Mouse (Mus musculus) CD4-positive, CD25-positive, alpha-beta regulatory T cell, adult 2 months (primary cell): ENCODE measurements around the gene Ccdc105.
A peak's percentile ranks its signal among the peaks of the same experiment; 100 is the strongest.

Source experiments
- DNase-seq: peaks from one replicate; pipeline ENCODE4 v3.0.0-alpha.2; 2012; ENCODE audit warnings: low read depth, low spot score

Gene Ccdc105

DNA sequence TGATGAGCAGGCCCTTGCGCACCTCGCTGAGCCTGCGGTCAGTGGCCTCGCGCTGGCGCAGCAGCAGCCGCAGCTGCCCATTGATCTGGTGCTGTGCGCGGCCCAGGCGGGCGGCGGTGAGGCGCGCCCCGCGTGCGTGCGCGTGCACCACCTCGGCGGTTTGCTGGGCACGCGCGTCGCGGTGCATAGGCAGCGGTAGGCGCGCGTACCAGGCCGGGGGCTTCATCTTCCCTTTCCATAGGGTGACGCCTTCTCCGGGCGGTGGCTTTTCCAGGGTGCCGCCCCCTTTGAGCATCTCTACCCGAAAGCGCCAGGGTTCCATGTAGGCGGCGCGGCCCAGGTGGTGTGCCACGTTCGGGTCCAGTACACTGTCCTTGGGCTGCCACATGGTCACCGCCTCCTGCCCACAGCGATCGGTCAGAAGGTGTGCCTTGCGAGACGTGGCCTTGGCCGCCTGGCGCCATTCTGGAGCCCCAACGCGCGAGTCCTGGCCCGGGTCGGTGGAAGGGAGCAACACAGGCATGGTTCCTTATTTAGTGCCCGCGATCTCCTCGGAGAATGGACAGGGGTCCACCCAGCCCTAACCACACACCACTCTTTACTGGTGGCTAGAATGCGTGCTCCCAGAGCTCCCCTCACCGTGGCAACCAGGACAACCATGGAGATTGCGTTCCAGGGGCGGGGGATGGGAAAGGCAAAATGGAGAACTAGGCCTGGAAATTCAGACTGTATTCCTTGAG lies at the start of gene Ccdc105:
Ccdc105 (minus strand) TSS at position 614 of the 740 bp plus-strand sequence.
- no peak for DNase-seq

DNA sequence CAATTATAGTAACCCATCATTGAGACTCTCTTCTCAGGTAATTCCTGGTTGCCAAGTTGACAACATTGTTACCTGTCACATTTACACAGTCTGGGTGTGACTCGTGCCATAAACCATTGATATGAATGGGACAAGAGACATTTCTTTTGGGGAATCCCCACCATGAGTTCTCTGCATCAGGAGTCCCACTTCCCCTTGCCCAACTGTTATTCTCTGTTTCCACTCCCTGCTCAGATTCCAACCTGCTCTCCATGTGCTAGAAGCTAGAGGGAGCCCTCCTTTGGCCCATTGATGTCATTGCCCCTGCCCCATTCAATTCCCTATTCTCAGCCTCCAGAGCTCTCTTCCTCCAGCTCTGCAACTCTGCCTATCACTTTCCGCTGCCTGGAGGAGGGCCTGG lies 48.6 kb upstream of the Ccdc105 start:
- DNase-seq = no peak

DNA sequence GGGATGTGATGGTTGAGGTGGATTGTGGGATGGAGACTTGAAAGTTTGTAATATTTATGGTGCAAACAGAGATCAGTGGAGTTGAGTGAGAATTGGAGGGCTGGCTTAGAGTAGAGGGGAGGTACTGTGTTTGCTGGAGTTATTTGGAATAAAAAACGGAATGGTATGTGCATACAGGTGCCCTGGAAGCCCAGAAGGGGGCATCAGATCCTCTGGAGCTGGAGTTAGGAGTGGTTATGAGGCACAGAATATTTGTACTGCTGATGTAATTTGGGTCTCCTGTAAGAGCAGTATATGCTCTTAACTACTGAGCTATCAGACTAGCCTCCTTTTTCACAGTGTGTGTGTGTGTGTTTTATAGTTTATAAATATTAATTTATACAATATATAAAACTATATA lies 37.7 kb upstream of the Ccdc105 start:
- DNase-seq = no peak

DNA sequence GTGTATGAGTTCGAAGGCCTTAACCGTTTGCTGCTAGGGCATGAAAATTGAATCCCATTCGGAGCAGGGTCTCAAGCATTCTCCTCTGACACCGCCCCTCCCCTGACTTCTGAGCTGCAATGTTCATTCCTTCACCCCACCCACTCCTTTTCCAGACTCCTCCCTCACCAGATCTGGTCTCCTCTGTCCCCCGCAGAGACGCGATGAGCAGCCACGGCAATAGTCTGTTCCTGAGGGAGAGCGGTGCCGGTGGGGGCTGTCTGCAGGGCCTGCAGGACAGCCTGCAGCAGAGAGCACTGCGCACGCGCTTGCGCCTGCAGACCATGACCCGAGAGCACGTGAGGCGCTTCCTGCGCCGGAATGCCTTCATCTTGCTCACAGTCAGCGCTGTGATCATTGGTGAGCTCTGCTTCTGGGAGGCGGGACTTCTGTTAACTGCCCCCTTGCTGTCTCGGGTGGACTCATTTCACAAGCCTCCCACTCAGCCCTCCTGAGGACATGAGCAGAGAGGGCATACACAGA lies 34.8 kb upstream of the Ccdc105 start:
- peak; percentile 1 for DNase-seq

DNA sequence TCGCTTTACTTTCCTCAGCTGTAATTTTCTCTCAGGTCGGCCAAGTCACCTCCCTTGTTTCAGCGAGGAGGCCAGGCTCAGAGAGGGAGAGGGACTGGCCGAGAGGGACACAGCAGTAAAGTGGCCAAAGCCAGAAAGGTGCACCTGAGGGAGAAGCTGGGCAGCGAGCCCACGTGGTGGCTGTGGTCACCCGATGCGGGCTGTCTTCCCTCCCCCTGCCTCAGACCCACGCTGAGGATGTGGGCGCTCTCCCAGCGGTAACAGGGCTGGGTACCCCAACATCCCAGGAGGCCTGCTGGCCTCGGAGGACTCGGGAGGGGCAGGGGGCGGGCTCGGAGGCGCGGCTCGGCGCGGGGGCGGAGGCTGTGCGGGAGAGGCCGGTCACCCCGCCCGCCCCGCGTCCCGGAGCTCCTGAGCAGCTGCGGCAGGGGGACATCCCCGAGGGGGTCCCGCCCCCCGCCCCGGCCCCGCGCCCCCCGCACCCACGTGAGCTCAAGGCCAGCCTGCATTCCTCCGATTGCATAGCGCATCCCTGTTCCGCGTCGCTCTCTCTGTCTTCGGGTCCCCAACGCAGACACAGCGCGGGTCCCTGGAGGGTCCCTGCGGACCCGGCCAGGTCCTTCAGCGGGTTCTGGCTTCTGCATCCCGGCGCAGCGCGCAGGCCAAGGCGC lies 27.3 kb upstream of the Ccdc105 start, which contains the start of gene Slc1a6:
Slc1a6 (plus strand) TSS at position 516 of the 671 bp plus-strand sequence.
- DNase-seq = peak; percentile 1

DNA sequence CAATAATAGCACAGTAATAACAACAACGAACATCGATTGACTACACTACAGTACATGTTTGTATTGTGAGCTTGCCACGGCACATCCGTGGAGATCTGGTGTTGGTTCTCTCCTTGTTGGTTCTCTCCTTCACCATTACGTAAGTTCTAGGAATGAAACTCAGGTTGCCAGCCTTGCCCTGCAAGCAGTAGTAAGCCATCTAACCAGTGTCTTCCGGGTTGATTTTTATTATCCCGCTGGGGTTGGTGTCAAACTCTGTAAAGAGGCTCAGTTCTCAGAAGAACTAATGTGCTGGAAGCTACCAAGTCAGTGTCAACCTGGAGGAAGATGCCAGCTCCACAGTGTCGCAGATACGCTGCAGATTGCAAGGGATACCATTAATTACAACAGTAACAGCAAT lies 26.7 kb upstream of the Ccdc105 start:
- no peak for DNase-seq

DNA sequence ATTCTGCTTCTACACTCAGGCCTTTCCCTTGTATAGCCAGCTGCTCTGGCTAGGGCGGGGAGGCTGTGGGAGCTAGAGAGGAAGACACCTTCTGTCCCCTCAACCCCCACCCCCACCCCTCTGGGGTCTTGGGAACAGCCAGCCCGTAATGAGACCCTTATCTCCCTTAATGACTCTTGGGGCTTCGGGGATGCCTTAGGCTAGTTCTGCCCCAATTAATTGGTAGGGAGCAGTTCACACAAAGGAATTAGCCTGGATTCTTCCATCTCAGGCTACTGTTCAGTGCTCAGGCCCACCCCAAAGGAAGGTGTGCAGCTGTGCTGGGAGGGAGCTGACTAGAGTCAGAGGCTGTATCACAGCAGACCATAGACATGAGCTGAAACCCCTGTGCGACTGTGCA lies 23.0 kb upstream of the Ccdc105 start:
- DNase-seq = no peak

DNA sequence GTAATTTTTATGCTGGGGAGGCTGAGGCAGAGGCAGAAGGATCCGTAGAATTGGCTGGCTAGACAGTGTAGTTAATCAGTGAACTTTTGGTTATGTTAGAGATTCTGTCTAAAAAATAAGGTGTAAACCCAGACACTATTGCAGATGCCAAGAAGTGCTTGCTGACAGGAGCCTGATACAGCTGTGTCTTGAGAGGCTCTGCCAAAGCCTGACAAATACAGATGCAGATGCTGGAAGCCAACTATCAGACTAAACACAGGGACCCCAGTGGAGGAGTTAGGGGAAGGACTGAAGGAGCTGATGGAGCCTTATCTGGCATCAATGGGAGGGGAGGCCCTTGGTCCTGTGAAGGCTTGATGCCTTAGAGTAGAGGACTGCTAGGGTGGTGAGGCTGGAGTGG lies 12.7 kb upstream of the Ccdc105 start:
- no peak for DNase-seq

DNA sequence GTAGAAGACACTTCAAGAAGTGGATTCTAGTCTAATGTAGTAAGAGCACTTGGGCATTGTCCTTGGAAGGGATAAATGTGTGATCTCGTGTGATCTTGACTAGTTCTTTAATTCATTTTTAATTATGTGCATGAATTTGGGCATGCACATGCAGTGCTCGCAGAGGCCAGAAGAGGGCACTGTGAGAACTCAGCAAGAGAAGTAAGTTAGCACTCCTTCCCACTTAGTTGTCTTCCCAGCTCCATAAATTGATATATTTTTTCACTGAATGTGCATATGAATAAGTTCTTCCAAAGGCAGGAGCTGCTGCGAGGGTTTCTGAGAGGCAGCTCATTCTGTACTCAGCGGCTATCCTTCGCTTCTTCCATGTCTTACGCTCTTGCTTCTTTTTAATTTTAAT lies 3.2 kb upstream of the Ccdc105 start:
- peak; percentile 58 for DNase-seq

DNA sequence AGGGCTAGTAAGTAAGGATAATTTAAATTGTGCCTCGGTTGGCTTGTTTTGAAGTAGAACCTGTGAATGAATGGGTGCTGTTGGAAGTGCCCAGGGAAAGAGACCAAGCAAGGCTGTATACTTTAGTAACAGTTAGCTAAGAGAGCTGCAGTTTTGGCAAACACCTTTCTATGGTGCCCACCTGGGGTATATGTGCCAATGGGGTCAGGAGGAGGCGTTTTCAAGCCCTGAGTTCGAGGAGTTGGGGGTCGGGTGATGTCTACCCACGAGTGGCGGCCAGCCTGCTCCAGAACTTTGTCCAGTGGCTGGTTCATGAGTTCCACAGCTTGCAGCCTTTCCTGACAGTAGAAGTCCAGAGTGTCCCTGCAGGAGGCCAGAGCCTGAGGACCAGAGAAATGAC lies 3.9 kb downstream of the Ccdc105 start:
- no peak for DNase-seq

DNA sequence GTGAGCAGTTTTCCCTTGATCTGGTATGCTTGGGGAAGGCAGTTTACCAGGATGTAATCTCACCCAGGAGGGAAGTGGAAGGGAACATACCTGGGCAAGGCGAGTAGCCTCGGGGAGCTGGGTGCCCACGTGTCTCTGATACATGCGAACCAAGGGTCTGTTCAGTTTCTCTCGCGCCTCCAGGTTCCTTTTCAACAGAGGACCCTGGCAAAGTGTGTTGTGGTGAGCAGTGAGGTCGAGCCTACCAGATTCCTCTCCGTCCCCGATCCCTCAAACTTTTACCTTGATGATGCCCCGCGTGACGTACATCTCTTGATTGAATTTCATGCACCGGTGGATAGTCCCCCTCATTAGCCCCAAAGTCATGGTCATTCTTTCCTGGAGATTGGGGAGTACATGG lies 4.7 kb downstream of the Ccdc105 start:
- DNase-seq = no peak

DNA sequence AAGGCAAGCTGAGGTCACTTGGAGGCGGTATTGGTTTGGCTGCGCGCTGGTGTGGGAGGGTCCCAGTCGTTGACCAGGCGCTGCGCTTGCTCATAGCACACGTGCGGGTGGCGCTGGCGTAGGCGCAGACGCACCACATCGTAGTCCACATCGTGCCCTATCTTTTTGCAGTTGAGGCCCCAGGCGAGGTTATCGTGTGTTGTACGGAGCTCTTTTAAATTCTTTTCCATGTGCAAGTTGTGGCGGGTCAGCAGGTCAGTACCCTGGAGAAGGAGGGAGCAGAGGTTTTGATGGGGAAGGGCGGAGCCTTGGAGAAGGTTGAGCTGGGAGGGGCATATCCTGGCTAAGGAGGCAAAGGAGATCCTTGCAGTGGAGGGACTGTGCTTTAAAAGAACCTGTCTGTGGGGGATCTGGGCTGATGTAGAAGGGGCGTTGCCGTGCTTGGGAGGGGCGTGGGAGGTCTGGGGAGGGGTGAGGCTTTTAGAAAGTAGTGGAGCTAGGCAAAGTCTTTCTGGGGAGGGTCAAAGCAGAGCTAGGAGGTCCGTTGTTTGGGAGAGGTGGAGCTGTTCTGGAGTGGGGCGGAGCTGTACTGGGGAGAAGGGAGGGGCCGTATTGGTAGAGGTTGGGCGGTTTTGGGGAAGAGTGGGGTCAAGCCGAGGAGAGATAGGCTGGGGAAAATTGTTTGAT lies 5.7 kb downstream of the Ccdc105 start:
- no peak for DNase-seq

DNA sequence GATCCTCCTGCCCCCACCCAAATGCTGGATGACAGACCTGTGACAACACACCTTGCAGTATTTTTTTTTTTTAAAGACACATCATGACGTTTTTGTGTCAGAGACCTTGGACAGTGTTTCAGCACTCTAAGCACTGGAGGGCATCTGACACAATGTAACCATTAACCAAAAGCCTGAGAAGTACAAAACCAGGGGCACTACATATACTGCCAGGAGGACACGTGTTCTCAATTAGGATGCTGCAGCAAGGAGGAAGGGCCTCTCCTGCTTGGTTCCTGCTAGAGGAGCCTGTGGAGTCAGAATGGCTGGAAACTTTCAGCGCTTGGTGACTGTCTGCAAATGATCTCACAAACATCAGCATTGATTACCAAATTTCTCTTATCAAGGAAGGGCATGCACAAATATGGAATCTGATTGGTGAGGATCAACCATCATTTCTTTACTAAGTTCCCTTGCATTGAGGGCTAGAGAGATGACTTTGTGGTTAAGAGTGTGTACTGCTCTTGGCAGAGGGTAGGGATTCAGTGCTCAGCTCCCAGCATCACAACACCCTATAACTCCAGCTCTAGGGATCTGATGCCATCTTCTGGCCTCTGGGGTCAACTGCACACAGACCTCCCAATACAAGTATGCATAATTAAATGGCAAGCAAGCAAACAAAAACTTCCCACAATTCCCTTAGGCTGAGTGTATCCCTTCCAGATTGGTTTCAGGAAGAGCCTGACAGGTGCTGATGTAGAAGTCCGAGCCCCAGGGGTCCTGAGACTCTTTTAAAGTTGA lies 7.2 kb downstream of the Ccdc105 start:
- no peak for DNase-seq

DNA sequence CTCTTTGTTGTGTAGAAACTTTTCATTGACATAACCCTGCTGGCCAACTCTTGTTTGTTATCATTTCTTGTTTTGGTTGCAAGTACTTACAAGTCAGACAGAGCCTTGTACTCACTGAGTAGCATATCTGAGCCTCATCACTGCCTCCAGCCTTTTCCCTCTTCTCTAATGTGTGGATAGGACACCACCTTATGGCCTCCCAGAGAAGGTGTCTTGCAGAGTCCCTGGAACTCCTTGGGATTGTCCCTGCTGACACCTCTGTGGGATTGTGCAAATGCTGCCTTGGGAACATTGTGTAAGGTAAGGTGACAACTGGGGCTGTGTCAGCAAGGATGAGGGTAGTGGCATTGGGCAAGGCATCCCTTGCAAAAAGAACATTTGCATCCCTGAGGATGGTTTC lies 9.1 kb downstream of the Ccdc105 start:
- DNase-seq = no peak

DNA sequence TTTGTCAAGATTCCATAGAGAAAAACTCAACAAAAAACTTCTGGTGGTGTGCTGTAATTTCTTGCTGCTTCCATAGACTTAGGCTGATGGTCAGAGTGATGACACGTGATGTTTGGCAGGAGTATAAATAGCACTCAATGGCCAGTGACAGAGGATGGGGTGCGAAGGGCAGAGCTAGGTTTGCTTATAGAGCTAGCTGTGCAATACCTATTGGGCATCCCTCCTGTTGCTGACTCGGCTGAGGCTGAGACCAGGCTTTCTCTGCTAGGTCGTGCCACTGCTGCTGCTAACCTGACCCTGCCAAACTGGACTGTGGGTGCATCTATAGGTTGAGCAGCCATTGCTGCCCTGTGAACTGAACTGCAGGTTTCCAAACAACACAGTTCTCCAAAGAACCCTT lies 13.0 kb downstream of the Ccdc105 start:
- DNase-seq = no peak

DNA sequence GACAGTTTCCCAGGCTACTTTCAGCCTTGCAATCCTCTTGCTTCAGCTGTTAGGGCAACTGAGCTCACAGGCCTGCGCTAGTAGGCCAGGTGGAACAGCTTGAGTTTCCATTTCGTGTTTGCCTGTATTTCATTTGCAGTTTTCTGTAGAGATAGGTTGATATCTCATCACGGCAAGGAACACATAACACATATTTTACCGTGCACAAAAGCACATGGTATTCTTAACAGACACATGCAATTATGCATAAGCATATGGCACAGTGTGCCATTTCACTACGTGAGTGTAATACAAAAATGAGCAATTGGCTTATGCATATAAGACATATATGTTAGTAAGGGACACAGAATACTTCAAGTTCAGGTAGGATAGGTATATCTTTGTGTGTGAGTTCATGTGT lies 25.0 kb downstream of the Ccdc105 start:
- DNase-seq = no peak

DNA sequence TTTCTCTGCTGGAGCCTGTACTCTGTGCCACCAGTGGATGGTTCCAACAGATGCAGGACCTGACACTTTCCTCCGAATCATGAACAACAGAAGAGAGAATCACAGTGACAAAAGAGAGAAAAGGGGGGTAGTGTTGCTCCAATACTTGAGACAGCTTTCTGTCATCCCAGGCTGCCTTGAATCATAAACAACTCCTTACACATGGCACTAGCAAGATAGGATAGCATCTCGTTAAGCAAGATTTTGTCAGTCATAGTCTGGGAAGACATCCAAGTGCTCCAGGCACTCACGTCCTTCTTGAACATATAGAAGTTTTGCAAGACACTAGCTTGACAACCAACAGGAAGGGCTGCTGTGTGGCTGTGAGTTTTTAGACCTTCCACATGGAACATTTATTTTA lies 25.8 kb downstream of the Ccdc105 start:
- no peak for DNase-seq

DNA sequence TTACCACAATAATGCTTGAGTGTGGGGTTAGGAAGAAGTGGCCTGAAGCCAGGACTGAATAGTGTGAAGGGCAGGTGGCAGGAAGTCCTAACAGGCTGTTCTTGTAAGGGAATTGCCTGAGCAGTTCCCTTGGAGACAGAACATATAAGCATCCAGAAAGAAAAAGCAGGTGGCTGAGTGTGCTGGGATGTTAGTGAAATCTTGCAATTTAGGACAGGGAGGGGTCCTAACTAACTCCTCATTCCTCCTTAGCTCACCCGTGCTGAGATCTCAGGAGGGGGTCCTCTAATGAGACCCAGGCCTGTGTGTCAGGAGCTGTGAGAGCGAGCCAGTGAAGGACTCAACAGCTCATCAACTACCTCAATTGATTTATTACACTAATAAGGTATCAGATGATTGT lies 29.4 kb downstream of the Ccdc105 start:
- DNase-seq = no peak

DNA sequence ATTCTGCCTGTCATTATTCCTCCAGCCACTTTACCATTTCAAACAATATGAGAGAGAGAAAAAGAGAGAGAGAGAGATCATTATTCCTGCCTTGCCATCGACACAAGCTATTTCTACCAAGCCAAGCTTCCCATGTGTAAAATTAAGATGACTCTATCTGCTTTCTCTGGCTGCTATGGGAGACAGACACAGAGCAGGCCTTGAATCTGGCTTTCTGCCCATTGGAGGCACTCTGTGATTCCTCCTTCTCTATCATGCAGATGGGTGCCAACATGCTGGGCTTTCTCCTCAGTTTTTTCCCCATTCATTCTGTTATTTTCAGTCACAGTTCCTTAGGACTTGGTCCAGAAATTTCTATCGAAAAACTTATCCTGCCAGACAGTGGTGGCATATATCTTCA lies 30.2 kb downstream of the Ccdc105 start:
- DNase-seq = no peak

DNA sequence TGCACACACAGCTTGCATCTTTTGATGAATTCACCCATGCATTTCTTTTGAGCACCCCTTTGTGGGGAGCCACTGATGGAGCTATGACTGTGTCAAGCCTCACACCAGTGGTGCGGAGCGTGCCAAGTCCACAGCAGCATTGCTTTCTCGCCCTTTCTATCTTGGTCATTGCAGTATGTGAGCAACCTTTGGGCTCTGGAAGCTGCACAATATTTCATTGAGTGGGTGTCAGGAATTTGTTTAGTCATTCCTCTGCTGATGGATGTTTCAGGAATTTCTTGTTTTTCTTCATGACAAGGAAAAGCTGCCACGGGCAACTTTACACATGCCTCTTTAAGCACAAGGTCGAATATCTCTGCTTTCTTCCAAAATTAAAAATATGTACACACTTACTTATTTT lies 30.8 kb downstream of the Ccdc105 start:
- no peak for DNase-seq

DNA sequence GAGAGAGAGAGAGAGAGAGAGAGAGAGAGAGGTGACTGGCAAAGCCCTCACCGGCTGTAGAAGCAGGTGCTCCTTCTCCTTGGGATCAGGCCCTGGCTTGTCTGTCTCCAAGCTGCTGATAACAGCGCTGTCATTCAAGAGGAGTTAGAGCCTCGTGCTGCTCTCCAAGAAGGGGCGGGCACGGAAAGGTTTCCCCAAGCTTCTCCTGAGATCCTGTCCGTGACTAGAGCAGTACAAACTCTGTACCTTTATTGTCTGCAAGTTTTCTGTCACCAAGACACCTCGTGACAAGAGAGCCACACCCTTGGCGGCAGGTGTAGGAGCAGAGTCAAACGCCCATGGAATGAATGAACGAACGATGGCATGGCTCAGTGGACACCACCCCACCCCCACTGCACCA lies 34.8 kb downstream of the Ccdc105 start, which contains the start of gene Casp14:
Casp14 (minus strand) TSS at position 239 of the 400 bp plus-strand sequence.
- DNase-seq = no peak

DNA sequence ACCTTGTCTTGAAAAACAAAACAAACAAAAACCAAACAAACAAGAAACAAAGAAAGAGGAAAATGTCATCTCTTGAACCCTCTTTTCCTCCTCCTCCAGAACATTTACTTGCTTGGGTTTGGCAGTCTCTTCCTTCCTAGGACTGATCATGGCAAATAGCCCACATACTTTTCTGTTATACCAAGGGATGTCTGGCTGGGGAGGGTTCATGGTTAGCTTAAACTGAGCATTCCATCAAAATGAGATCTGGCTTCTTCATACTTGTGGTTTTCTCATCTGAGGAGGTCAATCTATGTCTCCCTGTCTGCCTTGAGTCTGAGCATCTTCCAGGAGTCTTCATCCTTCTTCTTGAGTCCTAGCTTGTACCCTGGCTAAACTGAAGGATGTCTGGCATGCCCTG lies 36.6 kb downstream of the Ccdc105 start:
- DNase-seq = no peak
